Mouse (Mus musculus) limb, embryonic 12.5 days (tissue): ENCODE measurements around the gene Tmx1. TPM values are rescaled to one million over a fixed set of nuclear protein-coding genes. Genes with fewer than 3 reads are reported as not detected.

Source experiments
- ATAC-seq: fragments of 200-750 bp; cut with Nextera tagmentation; 2 replicates; pipeline ENCODE4 v1.8.0; 2017; ENCODE audit warnings: low read depth, moderate TSS enrichment; ENCODE audit not compliant: insufficient number of reproducible peaks, insufficient read depth, low FRiP score, low TSS enrichment
- H3K27ac ChIP-seq: fragments of 300-500 bp; sonication (generic); 2 replicates; pipeline ENCODE4 v1.5.1; 2016; ENCODE audit warnings: mild to moderate bottlenecking, moderate library complexity
- H3K27me3 ChIP-seq: fragments of 300-500 bp; sonication (generic); 2 replicates; pipeline ENCODE4 v1.6.1; 2016; ENCODE audit warnings: mild to moderate bottlenecking, moderate library complexity
- H3K36me3 ChIP-seq: fragments of 300-500 bp; sonication (generic); 2 replicates; pipeline ENCODE4 v1.6.1; 2016; ENCODE audit warnings: mild to moderate bottlenecking, moderate library complexity
- H3K4me1 ChIP-seq: fragments of 300-500 bp; sonication (generic); replicated peaks from 2 replicates; pipeline ENCODE4 v1.6.1; 2016
- H3K4me2 ChIP-seq: fragments of 300-500 bp; sonication (generic); 2 replicates; pipeline ENCODE4 v1.6.1; 2016; ENCODE audit warnings: mild to moderate bottlenecking, moderate library complexity
- H3K4me3 ChIP-seq: fragments of 300-500 bp; sonication (generic); replicated peaks from 2 replicates; pipeline ENCODE4 v1.5.1; 2016; ENCODE audit warnings: mild to moderate bottlenecking
- H3K9ac ChIP-seq: fragments of 300-500 bp; sonication (generic); replicated peaks from 2 replicates; pipeline ENCODE4 v1.6.1; 2016; ENCODE audit warnings: mild to moderate bottlenecking, moderate library complexity
- H3K9me3 ChIP-seq: fragments of 300-500 bp; sonication (generic); 2 replicates; pipeline ENCODE4 v1.6.1; 2016; ENCODE audit warnings: mild to moderate bottlenecking, moderate library complexity
- WGBS: fragments of 180-500 bp; shearing (Covaris S2); methylation state at CpG from one replicate; pipeline ENCODE4 v1.1.7; 2016; 5-methylcytosine and 5-hydroxymethylcytosine counted together
- polyA plus RNA-seq: library from polyadenylated mRNA; unstranded; fragments of >200 nt; fragmentation: Nextera tagmentation; extraction: Ambion mirVana; gene quantifications from 2 replicates; pipeline ENCODE4 v1.2.1, GENCODE M21; 2016

The Tmx1 gene
- polyA plus RNA-seq, 1 experiment from 2014 or later: 99.6 TPM

GRCm38 (mm10) chr12:70449961-70450360, 2.9 kb upstream of the Tmx1 start:
- H3K27me3 ChIP-seq: no peaks in the 10 kb centered on the region
- no peaks in the 10 kb centered on the region for H3K36me3 ChIP-seq
- no peak overlapping the region for H3K4me3 ChIP-seq
- no peak overlapping the region for H3K4me2 ChIP-seq
- peaks cover 16% of the 10 kb centered on the region for H3K4me1 ChIP-seq
- H3K27ac ChIP-seq: no peak overlapping the region
- ATAC-seq: no peak
- no peaks in the 10 kb centered on the region for H3K9me3 ChIP-seq
- H3K9ac ChIP-seq: no peak overlapping the region

- Histone ChIP-seq H3K9ac (no peak overlapping the region), H3K4me3 (no peak overlapping the region), H3K4me1 (peaks cover 20% of the 10 kb centered on the region), H3K9me3 (no peaks in the 10 kb centered on the region), H3K27ac (no peak overlapping the region), H3K4me2 (peak overlapping the region; percentile 65; the same call in 1 of the 2 replicates), H3K27me3 (no peaks in the 10 kb centered on the region), H3K36me3 (no peaks in the 10 kb centered on the region)
- ATAC-seq: no peak
- WGBS: 91% methylated on average over 3 of the region's 3 CpGs
These were observed 1.4 kb upstream of the Tmx1 start for GRCm38 (mm10) chr12:70451533-70451932.

- Histone ChIP-seq H3K9me3 (no peaks in the 10 kb centered on the region), H3K36me3 (peaks cover 4% of the 10 kb centered on the region; the same call in 1 of the 2 replicates), H3K9ac (peak overlapping the region; percentile 75; the same call in 1 of the 2 replicates), H3K4me3 (peak overlapping the region; percentile 76; the same call in 1 of the 2 replicates), H3K4me1 (peaks cover 20% of the 10 kb centered on the region), H3K27me3 (no peaks in the 10 kb centered on the region), H3K27ac (no peak overlapping the region), H3K4me2 (peak overlapping the region; percentile 65)
- no peak for ATAC-seq
- WGBS: 85% methylated on average over 2 of the region's 2 CpGs
These were observed 752 bp upstream of the Tmx1 start for GRCm38 (mm10) chr12:70452143-70452542.

- no peak for ATAC-seq
- Histone ChIP-seq H3K27ac (no peak overlapping the region), H3K4me1 (peaks cover 20% of the 10 kb centered on the region), H3K4me2 (no peak overlapping the region), H3K36me3 (peaks cover 33% of the 10 kb centered on the region), H3K9ac (no peak overlapping the region), H3K27me3 (no peaks in the 10 kb centered on the region), H3K9me3 (no peaks in the 10 kb centered on the region), H3K4me3 (no peak overlapping the region)
- WGBS: 96% methylated on average over 8 of the region's 8 CpGs
These were observed 2.3 kb downstream of the Tmx1 start for GRCm38 (mm10) chr12:70455226-70455625.

- Histone ChIP-seq H3K27ac (no peak overlapping the region), H3K9me3 (no peaks in the 10 kb centered on the region), H3K4me1 (peaks cover 7% of the 10 kb centered on the region; the same call in 1 of the 2 replicates), H3K27me3 (no peaks in the 10 kb centered on the region), H3K36me3 (peaks cover 68% of the 10 kb centered on the region), H3K4me3 (no peak overlapping the region), H3K4me2 (no peak overlapping the region), H3K9ac (no peak overlapping the region)
- WGBS: 96% methylated on average over 1 of the region's 1 CpGs
- no peak for ATAC-seq
These were observed 6.7 kb downstream of the Tmx1 start for GRCm38 (mm10) chr12:70459546-70459945.

- H3K9me3 ChIP-seq: no peaks in the 10 kb centered on the region
- H3K36me3 ChIP-seq: peaks cover 78% of the 10 kb centered on the region
- H3K4me3 ChIP-seq: no peak overlapping the region
- 93% methylated on average over 4 of the region's 4 CpGs for WGBS
- H3K27me3 ChIP-seq: no peaks in the 10 kb centered on the region
- no peak overlapping the region for H3K4me2 ChIP-seq
- H3K4me1 ChIP-seq: no peaks in the 10 kb centered on the region
- no peak for ATAC-seq
- no peak overlapping the region for H3K27ac ChIP-seq
- H3K9ac ChIP-seq: no peak overlapping the region
These were observed 11.1 kb downstream of the Tmx1 start for GRCm38 (mm10) chr12:70464016-70464415.

GRCm38 (mm10) chr12:70475336-70475735, 22.4 kb downstream of the Tmx1 start:
- no peaks in the 10 kb centered on the region for H3K36me3 ChIP-seq
- WGBS: 69% methylated on average over 3 of the region's 3 CpGs
- no peaks in the 10 kb centered on the region for H3K4me1 ChIP-seq
- H3K27ac ChIP-seq: no peak overlapping the region
- H3K4me2 ChIP-seq: no peak overlapping the region
- ATAC-seq: no peak
- H3K4me3 ChIP-seq: no peak overlapping the region
- no peaks in the 10 kb centered on the region for H3K9me3 ChIP-seq
- H3K9ac ChIP-seq: no peak overlapping the region
- H3K27me3 ChIP-seq: no peaks in the 10 kb centered on the region

- Histone ChIP-seq H3K4me3 (no peak overlapping the region), H3K36me3 (no peaks in the 10 kb centered on the region), H3K27ac (no peak overlapping the region), H3K9me3 (no peaks in the 10 kb centered on the region), H3K4me2 (no peak overlapping the region), H3K27me3 (no peaks in the 10 kb centered on the region), H3K9ac (peak overlapping the region; percentile 32; the same call in 1 of the 2 replicates), H3K4me1 (no peaks in the 10 kb centered on the region)
- WGBS: 80% methylated on average over 16 of the region's 16 CpGs
- no peak for ATAC-seq
These were observed 24.1 kb downstream of the Tmx1 start for GRCm38 (mm10) chr12:70476884-70477576.

- Histone ChIP-seq H3K27ac (no peak overlapping the region), H3K9me3 (no peaks in the 10 kb centered on the region), H3K4me1 (no peaks in the 10 kb centered on the region), H3K9ac (no peak overlapping the region), H3K27me3 (no peaks in the 10 kb centered on the region), H3K4me3 (no peak overlapping the region), H3K36me3 (no peaks in the 10 kb centered on the region), H3K4me2 (no peak overlapping the region)
- WGBS: 79% methylated on average over 16 of the region's 16 CpGs
- no peak for ATAC-seq
These were observed 24.8 kb downstream of the Tmx1 start for GRCm38 (mm10) chr12:70477593-70478287.

- 93% methylated on average over 7 of the region's 7 CpGs for WGBS
- Histone ChIP-seq H3K27me3 (no peaks in the 10 kb centered on the region), H3K4me2 (no peak overlapping the region), H3K27ac (no peak overlapping the region), H3K9ac (no peak overlapping the region), H3K4me1 (no peaks in the 10 kb centered on the region), H3K4me3 (no peak overlapping the region), H3K36me3 (no peaks in the 10 kb centered on the region), H3K9me3 (no peaks in the 10 kb centered on the region)
- no peak for ATAC-seq
These were observed 33.1 kb downstream of the Tmx1 start for GRCm38 (mm10) chr12:70485956-70486355.

- no peaks in the 10 kb centered on the region for H3K36me3 ChIP-seq
- no peak for ATAC-seq
- H3K4me3 ChIP-seq: no peak overlapping the region
- no peaks in the 10 kb centered on the region for H3K9me3 ChIP-seq
- WGBS: 82% methylated on average over 6 of the region's 6 CpGs
- H3K4me1 ChIP-seq: no peaks in the 10 kb centered on the region
- H3K27me3 ChIP-seq: no peaks in the 10 kb centered on the region
- no peak overlapping the region for H3K9ac ChIP-seq
- H3K27ac ChIP-seq: no peak overlapping the region
- H3K4me2 ChIP-seq: no peak overlapping the region
These were observed 34.0 kb downstream of the Tmx1 start for GRCm38 (mm10) chr12:70486716-70487480.
